Mouse (Mus musculus) bone marrow, adult 2 months (tissue): ENCODE measurements around the gene Shoc2.

Experiments
- CTCF ChIP-seq: fragments of 200-500 bp; IDR thresholded peaks from 2 replicates; pipeline ENCODE4 v1.5.1; 2011; ENCODE audit warnings: low read length, control low read depth; ENCODE audit not compliant: control insufficient read depth, insufficient read depth
- POLR2A ChIP-seq: fragments of 200-500 bp; IDR thresholded peaks from 2 replicates; pipeline ENCODE4 v1.6.1; 2011; ENCODE audit warnings: low read depth, mild to moderate bottlenecking, control low read depth, low read length, borderline replicate concordance; ENCODE audit not compliant: control insufficient read depth

DNA sequence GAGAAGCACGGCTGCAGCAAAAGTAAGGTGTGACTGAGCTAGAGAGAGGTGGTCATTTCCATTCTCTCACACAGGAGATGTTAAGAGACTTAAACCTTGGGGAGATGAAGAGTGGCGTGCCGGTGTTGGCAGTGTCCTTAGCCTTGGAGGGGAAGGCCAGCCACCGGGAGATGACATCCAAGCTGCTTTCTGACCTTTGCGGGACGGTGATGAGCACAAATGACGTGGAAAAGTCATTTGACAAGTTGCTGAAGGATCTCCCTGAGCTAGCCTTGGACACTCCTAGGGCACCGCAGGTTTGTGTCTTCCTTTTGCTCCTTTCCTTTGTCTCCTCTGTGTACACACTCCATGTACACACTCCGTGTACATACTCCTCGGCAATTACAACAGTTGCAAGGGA, 24.6 kb upstream of the Shoc2 start:
- TF ChIP-seq CTCF = no peak
- no peak for TF ChIP-seq POLR2A
